Mouse (Mus musculus) frontal cortex, postnatal 25 days (tissue): ENCODE results near the gene Sft2d1.

ENCODE experiments used
- DNase-seq, 2 experiments: peaks; one replicate each; pipeline ENCODE4 v3.0.0; 2022; ENCODE audit warnings: low spot score in 2 of 2

The Sft2d1 gene

DNA sequence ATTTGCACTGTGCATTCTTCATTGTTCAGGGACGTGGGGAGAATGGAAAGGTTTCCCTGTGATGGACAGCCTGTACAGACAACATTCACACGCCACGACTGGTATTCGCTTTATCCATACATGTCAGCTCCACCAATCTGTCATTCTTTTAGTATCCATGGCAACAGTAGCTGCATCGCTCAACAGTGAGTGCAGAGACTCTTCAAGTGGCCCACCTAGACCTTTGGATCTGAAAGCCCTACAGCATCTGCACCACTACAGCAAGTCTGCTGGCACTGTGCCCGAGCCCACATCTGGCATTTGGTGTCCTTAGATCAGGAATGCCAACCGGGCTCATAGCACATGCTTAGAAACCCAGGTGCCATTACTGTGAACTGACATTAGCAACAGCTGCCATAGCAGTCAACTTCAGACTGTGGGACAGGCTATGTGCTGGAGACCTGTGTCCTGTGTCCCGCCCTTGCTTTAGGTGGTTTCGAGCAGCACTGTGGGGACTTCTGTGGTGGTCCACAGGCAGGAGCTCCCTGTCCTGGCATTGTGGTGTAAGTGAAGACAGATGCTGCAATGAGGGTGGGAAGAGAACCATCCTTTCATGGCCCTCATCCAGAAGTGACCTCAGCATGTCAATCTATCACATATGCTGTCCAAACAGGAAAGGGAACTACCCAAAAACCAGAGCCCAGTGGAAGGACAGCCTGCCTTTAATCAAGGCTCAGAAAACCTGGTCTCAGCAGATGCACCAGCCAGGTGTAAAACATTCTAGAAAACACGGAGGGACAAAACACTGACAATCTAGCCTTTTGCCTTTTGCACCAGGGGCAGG is 50.6 kb downstream of the Sft2d1 start:
- DNase-seq = no peak

DNA sequence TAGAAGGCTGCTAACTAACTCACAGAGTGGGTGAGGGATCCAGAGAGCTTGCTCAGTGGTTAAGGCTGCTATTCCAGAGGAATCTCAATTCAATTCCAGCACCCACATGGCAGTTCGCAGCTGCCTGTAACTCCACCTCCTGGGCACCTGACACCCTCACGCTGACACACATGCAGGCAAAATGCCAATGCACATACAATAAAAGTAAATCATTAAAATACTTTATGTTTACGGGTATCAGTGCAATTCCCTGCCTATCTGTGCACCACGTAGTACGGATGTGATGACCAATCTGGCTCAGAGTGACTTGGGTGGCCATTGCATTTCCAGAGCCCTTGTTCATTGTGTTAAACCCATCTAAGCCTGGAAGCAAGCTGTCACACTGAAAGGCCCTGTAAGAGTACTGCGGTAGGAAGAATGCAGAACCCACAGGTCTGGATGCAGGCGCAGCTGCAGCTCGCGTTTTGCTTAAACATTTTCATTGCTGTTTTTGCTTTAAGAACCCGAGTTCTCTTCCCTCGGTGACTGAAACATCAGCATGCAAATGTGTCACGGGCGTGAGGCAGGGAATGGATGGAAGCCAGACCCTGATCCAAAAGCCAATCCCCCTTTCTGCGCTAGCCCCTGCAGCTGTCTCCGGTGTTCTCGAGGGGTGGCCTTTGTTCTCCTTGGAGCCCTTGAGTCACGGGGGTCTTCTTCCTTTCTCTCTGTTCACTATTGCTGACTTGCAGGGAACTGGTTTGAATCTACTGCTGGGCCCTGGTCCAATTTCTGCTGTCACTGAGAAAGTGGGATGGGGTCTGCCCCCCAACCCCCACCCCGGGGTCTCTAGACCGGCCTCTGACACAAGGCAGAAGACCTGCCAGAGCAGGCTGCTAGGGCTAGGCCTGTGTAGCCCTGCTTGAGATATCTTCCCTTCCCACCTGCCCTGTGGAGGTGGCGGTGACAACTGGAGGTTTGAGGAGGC is 56.9 kb downstream of the Sft2d1 start:
- peak; percentile 29 to 31 for DNase-seq

DNA sequence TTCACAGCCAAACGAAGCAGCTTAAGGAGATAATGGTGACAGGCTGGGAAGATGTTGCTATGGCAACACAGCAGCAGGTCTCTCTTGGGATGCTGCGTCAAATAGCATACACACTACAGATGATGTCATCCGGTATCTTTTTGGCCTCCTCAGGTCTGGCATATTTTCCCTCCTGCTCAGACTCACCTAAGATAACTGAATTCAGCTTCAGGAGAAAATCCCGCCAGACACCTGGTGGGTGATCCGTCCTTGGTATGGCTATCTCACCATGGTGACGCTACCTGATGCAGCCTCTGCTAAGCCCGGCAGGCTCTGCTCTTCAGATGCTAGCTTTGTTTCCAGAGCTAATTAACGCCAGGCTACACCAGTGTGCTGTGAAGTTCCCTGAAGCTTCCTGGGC is 57.7 kb downstream of the Sft2d1 start:
- peak; percentile 30 to 49 for DNase-seq

DNA sequence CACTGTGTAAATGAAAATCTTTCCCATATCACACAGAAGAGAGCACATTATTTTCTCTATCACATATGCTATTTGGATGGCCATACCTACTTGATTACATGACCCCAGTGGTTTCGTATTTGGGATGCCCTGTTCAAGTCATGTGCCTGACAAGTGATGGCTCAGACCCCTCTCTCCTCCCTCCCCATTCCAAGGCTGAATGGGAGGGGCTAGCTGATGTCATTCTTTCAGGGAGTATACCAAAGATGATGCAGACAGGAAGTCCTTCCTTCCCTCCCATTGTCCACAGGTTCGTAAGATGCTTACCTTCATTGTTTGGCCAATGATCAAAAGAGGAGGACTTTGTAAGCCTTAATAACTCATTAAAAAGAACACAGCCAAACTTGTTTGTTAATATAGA is 58.3 kb downstream of the Sft2d1 start:
- no peak for DNase-seq

DNA sequence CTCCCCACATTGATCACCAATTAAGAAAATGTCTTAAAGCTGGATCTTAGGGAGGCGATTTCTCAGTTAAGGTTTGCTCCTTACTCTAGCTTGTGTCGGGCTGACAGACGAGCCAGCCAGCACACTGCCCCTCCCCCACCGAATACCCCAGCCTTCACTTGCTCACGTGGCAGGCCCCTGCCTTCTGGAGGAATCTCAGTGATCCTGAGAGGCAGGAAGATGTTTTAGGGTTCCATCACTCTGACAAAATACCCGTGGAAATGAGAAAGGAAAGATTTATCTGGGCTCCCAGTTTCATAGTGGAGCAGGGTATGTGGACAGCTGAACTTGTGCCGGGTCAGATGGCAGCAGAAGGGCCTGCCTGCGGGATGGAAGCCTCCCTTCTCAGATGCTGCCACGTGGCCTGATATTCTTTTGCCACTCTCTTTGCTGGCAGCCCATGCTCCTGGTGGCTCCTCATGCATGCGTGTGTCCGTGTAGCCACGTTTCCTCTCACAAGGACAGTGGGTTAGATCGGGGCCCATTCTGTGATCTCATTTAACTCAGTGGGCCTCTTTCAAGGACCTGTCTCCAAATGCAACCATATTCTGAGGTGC is 59.8 kb downstream of the Sft2d1 start:
- no peak for DNase-seq

DNA sequence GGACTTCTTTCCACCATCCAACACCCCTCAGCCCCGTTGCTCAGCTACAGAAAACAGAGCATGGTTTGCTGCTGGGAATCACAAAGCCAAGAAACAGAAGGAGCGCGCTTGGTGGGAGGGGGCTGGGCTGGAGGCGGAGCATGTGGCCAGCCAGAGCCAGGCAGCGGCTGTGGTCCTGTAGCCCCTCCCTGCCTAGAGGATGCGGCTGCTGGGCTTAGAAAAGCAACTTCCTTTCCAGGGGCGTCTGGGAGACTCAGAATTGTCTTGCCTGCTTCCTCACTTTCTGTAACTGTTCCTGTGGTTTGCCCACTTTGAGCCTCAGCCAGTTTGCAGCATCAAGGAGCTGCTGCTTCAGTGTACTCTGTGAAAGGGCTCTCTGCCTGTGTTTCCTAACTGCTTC is 60.9 kb downstream of the Sft2d1 start:
- DNase-seq = peak; percentile 63 to 67

DNA sequence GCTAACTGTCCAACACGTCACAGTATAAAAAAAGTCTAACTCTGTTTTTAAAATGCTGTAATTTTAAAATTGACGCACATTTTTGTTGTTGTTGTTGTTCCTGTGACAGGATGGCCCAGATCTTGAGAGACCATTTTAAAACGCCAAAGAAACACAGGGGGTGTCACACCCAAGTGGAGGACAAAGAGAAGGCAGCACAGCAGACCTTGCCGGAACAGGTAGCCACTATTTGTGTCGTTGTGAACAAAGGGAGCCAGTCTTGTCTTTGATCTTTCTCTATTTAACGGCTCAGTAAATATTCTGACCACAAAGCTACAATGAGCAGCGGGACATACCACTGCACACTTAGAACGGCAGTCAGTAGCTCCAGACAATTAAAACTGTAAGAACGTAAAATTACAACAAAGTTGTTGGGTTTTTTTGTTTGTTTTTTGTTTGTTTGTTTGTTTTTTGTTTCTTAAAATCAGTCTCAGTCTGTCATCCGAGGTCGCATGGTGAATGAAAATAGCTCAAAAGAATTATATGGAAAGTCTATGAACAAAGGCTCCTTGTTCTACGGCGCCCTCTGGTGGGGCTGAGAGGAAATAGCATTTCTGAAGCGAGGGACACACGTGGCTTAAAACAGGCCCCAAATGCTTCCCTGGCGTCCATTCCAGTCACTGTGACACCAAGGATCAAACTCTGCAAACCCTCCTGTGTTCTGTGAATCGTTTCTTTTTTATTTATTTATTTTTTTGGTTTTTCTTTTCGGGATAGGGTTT is 61.6 kb downstream of the Sft2d1 start:
- peak; percentile 63 to 72 for DNase-seq
